Mouse (Mus musculus): ENCODE data around the gene Spred2. TPM values are rescaled to one million over a fixed set of nuclear protein-coding genes. Genes with fewer than 3 reads are reported as not detected.

Gene Spred2
- polyA plus RNA-seq, 1 experiment: 15.1 TPM

DNA sequence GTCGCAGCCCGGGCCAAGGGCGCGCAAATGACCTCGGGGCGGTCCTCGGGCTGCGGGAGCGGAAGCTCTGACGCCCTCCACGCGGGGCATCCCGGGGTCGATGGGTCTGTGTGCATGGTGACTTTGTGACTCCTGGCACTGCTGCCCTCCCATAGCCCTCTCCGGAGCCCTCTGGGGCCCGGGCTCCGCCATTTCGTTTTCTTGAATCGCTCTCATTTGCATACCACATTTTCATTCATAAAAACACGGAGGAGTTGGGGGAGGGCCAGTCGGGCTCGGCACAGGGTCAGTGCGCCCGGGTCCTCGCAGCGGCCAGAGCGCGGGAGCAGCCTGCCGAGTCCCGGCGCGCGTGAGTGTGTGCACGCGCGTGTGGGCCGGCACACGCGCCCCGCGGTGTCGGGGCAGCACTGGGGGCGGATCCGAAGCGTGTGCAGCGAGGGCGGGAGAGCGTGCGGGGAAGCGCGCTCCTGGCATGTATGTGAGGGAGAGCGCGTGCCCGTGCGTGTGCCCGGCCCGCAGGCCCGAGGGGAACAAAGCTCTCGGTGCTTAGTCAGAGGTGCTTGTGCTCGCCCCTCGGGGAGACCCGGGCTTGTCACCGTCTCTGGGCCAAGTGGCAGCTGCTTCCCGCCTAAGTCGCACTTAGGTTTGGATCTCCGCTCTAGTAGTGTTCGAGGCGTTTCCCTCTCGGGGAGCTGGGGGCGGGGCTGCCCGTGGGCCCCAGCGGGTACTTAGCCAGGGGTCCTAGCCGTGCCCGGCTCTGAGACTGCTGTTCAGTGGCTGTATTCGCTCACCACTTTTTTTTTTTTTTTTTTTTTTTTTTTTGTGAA, 1.2 kb downstream of the Spred2 start:
- DNase-seq (ENCODE audit: low read depth): no peak

DNA sequence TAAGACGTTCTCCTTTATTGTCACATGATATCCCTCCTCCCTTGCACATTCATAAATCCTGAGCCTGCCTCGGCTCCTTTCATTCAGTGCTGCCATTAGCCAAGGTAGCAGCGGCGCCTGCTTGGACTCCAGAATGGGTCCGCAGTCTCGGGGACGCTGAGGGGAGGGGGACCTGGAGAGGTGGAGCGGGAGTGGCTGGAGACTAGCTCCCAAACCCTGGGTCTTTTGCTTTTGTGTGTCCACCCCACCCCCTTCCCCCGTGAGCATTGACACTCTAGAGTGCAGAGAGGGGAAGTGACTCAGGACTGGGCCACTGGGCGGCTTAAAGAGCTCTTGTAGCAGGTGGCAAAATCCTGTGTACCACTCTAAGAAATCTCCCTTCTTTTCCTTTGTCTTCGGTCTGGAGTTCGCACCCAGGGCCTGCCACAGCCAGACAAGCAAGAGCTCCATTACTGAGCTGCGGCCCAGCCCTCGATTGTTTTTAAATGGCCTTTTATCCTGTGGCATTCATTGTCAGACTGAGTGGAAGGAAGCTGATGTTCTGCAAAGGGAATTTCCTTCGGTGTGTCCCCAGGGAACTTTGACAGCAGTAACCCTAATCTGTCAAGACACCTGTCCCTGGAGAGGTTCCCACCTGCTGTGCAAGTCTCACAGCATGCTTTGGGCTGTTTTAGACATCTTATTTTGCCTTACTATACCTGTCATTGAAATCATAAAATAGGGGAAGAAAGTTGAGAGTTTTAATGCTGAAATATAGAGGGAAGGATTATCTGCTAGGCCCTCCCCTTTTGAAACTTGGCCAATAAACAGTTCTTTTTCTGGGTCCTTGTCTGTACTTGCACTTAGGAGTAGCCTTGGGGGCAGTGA, 2.0 kb downstream of the Spred2 start:
- DNase-seq (ENCODE audit: low read depth): no peak

GRCm38 (mm10) chr11:19926843-19927120, 2.6 kb downstream of the Spred2 start:
- DNase-seq (ENCODE audit: low read depth): no peak

- DNase-seq (ENCODE audit: low read depth): no peak
Observed at GRCm38 (mm10) chr11:19928633-19929032, 4.5 kb downstream of the Spred2 start.

DNA sequence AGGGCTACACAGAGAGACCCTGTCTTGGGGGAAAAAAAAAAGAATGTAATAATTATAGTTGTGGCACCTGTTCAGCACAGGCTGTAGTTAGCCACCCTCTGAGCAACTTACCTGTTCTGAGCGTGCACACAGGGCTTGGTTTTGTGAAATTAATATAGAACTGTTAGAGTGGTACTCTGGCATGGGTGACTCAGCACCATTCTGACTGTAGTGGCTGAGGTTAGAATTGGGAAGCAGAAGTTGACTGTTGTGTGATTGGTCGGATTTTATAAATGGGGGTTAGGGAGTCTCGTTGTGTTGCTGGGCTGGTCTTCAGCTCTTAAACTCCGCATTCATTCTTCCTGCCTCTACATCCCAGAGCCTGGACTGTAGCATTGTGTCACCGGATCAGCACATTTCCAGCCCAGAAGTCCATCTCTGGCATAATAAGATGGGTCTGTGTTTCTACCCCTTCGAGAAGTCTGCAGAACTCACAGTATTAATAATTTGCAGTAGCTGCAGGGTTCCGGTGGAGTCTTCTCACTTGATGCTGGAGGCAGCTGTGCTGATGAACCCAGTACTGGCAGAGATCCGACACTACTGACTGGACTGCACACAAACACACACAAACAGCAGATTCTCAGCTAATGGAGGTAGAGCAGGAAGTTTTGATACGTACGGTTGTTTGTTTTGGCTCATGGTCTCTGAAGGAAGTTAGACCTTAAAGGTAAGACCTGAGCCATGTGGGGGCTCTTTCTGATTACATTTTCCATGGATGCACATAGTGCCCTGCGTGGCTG, 5.1 kb downstream of the Spred2 start:
- DNase-seq (ENCODE audit: low read depth): no peak

GRCm38 (mm10) chr11:19931569-19932230, 7.5 kb downstream of the Spred2 start:
- DNase-seq (ENCODE audit: low read depth): no peak

- no peak for DNase-seq (ENCODE audit: low read depth)
Observed at GRCm38 (mm10) chr11:19932983-19933511, 8.9 kb downstream of the Spred2 start.

DNA sequence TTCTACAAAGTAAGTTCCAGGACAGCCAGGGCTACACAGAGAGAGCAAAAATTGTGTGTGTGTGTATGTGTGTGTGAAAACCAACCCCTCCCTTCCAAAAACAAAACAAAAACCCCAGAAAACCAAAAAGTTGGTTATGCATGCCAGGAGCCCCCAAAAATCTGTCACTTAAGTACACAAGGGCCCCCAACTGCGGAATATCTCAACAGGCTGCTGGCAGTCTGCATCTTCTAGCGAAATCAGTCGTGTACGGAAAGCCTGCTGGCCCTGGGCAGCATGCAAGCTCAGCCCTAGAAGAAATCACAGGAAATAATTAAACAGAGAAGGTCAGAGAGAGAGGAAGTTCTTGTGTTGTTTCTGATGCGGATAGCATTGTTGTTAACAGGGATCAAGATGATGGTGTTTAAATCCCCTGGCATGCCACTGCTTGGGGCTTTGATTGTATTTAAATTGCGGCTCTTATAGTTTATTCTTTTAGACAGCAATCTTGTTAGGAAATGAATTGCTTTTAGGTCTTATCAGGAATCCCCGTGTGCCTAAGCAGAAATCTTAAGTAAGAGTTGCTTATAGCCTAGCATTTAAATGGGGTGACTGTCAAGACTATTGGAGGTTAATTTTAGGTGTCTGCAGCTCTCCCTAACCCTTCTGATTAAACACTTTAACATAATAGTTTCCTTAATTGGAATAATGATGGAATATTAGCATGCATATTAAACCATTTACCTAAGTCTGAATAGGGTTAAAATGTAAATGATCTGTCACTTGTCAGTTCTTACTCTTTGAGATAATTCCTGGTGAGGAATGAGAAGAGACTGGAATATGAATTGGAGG, 11.6 kb downstream of the Spred2 start:
- no peak for DNase-seq (ENCODE audit: low read depth)

GRCm38 (mm10) chr11:19938456-19939004, 14.4 kb downstream of the Spred2 start:
- no peak for DNase-seq (ENCODE audit: low read depth)

DNA sequence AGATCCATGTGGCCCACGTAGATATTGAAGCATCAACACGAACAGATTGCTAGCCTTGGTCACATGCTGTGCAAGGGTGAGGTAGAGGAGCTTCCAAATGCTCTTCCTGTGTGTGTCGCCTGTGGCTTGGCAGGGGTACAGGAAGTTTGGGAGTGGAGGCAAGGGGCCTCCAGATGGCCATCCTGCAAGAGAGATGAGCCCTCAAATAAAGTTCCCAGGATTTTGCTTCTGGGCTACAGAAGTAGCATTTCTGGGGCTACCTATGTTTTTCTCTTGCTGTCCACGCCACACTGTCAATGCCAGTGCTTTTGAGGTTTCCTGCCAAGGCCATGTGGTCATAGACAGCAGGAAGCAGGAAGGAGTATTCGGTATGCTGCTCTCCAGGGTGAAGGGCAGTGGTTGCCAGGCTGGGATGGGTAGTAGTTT, 15.1 kb downstream of the Spred2 start:
- no peak for DNase-seq (ENCODE audit: low read depth)

DNA sequence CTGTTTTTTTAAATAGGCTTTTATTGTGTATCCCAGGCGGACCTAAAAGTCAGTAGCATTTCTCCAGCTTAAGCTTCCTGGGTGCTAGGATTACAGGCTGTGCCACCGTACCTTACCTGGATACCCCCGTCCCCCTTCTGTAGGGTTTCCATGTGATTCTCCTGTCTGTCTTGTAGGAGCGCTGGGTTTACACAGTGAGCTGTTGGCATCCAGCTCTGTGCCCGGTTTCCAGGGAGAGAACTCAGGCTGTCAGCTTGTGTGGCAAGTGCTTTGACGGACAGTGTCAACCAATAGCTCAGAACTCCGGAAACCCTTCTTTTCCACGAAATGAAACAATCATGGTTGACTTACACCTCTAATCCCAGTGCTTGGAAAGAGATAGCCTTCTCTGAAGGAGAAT, 15.7 kb downstream of the Spred2 start:
- no peak for DNase-seq (ENCODE audit: low read depth)

DNA sequence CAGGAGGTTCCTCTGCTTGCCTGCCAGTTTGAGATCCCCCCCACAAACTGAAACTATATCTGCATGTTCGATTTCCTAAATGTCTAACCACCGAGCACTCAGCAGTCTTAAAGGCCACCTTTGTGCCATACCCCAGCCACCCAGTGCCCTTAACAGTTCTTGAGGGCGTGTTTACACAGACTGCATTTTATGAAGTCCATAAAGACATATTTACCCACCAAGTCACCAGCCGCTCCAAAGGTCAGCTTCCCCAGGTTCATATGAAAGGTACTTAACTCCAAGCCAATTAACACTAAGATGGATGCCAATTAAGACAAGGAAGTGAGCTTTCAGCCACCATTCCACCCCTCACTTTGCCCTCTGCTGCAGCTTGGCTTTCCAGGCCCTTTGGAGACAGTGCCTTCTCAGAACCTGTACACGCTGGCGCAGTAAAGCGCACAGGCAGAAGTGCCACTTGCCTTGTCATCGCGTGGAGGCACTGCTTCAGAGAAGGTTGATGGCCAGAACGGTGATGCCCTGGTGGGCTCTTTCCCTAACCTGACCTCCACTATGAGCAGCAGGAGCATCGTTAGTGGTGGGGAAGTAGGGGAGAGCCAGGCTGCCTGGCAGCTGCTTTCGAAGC, 17.1 kb downstream of the Spred2 start:
- no peak for DNase-seq (ENCODE audit: low read depth)

GRCm38 (mm10) chr11:19941978-19942377, 17.8 kb downstream of the Spred2 start:
- no peak for DNase-seq (ENCODE audit: low read depth)

DNA sequence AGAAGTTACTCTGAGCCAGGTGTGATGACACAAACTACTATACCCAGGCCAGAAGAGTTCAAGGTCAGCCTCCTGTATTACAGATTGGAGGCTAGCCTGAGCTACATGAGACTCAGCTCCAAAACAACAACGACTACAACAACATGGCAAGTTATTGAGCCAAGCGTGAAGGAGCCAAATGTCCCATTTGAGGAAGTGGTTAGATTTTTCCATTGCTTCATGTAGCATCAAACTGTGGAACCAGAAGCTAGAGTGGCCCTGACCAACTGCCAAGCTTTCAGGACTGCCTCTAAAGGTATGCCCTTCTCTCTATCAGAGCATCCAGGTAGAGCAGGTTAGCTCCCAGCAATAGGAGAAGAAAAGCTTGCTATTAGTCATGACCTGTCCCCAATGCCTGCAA, 19.6 kb downstream of the Spred2 start:
- no peak for DNase-seq (ENCODE audit: low read depth)

DNA sequence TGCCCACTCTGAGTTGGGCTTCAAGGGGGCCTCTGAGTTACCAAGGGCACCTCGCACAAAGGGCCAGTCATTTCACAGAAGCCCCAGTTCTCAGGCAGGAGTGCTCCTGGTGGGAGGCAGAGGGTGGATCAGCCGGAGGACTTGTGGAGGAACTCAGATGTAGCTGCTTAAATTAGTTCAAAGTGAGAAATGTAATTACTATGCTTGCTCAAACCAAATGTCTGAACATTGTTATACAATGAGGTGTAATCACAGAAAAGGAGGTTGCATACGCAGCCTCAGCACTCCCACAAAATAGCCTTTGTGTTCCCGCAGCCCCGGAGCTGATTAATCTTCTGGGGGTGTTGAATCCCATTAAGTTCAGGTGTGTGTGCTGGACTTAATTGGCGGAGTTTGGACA, 20.5 kb downstream of the Spred2 start:
- no peak for DNase-seq (ENCODE audit: low read depth)

- no peak for DNase-seq (ENCODE audit: low read depth)
Observed at GRCm38 (mm10) chr11:19946721-19947120, 22.5 kb downstream of the Spred2 start.

DNA sequence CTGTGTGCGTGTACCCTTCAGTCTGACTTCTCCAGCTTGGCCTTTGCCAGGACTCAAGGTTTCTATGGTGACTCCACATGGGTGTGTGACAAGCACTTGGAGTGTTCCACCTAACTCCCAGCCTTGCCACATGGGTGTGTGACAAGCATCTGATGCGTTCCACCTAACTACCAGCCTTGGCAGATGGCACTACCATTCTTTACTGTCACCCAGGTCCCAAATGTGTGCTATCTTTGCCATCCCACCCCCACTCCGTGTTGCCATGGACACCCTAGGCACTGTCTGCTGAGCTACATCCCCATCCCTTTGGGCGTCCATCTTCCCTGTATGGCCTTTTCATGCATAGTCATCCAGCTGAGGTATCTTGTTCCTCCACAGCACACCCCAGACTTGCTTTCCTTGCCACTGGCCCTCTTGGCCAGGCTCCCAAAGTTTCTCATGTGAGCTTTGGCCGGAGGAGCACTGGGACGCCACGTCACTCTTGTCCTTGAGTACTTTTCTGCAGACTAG, 23.5 kb downstream of the Spred2 start:
- no peak for DNase-seq (ENCODE audit: low read depth)

DNA sequence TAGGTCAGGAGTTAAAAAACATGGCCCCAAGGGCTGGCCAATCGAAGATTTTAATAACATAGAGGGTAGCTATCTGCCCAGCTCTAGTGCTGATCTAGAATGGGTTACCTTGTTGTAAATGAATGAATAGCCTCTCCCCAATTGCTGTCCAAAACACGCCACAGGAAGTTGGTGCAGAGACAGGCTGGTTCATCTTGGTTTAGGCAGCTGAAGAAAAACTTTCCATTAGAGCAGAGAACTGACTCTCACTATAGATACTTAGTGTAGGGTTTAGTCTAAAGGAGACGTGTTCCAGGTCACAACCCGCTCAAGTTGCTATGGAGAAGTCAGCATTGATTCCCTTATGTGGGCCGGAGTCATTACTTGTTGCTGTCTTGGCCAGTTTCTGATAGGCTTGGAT, 25.6 kb downstream of the Spred2 start:
- no peak for DNase-seq (ENCODE audit: low read depth)

GRCm38 (mm10) chr11:19950169-19950568, 26.0 kb downstream of the Spred2 start:
- no peak for DNase-seq (ENCODE audit: low read depth)

DNA sequence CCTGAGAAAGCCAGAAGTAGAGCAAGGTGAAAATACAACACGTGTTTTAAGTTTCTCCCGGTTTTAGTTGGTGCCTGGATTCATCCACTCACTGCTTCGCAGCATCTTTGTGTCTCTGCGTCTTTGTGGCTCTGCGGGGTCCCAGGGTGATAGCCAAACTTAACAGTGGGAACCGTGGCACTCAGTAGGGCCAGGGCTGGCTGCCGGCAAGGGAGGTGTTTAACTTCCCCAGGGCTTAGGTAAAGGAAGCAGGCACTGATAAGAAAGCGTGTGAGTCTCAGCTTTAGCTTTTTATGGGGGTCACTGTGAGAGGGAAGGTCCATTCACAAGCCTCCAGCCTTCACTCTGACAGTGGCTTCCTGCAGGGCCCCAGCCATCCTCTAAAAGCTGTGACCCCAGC, 28.8 kb downstream of the Spred2 start:
- no peak for DNase-seq (ENCODE audit: low read depth)
